Mouse (Mus musculus) lung, adult 2 months (tissue): ENCODE measurements around the gene Spcs2.

Source experiments
- CTCF ChIP-seq: fragments of 200-500 bp; IDR thresholded peaks from 2 replicates; pipeline ENCODE4 v1.5.1; 2011; ENCODE audit warnings: mild to moderate bottlenecking, low read length, control low read depth; ENCODE audit not compliant: insufficient read depth
- POLR2A ChIP-seq: fragments of 200-500 bp; IDR thresholded peaks from 2 replicates; pipeline ENCODE4 v1.6.1; 2011; ENCODE audit warnings: low read depth, mild to moderate bottlenecking, control low read depth, low read length, borderline replicate concordance; ENCODE audit errors: extremely low read depth

DNA sequence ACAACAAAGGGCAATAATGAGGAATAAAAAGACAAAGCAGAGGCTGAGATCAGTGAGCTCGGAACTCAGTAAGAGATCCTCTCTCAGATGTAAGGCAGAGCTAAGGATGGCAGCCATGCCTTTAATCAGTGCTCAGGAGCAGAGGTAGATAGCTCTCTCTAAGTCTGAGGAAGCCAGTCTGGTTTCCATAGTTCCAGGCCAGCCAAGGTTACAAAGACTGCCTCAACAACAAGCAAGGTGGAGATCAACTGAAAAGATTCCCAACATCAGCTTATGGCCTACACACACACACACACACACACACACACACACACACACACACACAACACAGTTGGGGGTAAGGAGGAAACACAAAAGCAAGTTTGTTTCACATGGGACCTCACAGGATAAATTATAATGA lies 12.1 kb downstream of the Spcs2 start:
- no peak for TF ChIP-seq CTCF
- no peak for TF ChIP-seq POLR2A
